Mouse (Mus musculus) naive thymus-derived CD4-positive, alpha-beta T cell, adult 2 months (primary cell): ENCODE measurements at regions not wholly inside any gene's neighbourhood (a gene's known extent, or its start where the extent isn't known, plus 50 kb on each side); places are given as distances from the start of the nearest gene placed in this dataset.

ENCODE experiments used
- DNase-seq: peaks from one replicate; pipeline ENCODE4 v3.0.0-alpha.2; 2011; ENCODE audit warnings: low read depth

GRCm38 (mm10) chrX:106766812-106767211 lies 73.6 kb downstream of the Rtl3 start:
- peak; percentile 13 for DNase-seq
